Mouse (Mus musculus) thymus, postnatal 36 days (tissue): ENCODE results near the gene Csnk1e.
"Not testable (repeated sequence)": the region's sequence is repeated elsewhere in the genome, so short reads cannot be mapped to it uniquely, and the experiment has no call there.

Source experiments
- DNase-seq, 2 experiments: peaks; one replicate each; pipeline ENCODE4 v3.0.0; 2022; ENCODE audit warnings: mixed read lengths in 2 of 2

The Csnk1e gene

GRCm38 (mm10) chr15:79455106-79455810, at the start of gene Csnk1e:
TSS of gene Csnk1e (minus strand) at chr15:79455566.
- DNase-seq: peak; percentile 60 to 67

GRCm38 (mm10) chr15:79504707-79505452, 49.5 kb upstream of the Csnk1e start, which contains the start of gene Kcnj4:
TSS of gene Kcnj4 (minus strand) at chr15:79505241.
- DNase-seq: no peak

- DNase-seq: no peak
Observed at GRCm38 (mm10) chr15:79503438-79503837, 48.1 kb upstream of the Csnk1e start.

- DNase-seq: no peak
Observed at GRCm38 (mm10) chr15:79502891-79503341, 47.5 kb upstream of the Csnk1e start.

GRCm38 (mm10) chr15:79500110-79500509, 44.7 kb upstream of the Csnk1e start:
- DNase-seq: no peak

- no peak for DNase-seq
Observed at GRCm38 (mm10) chr15:79493527-79493926, 38.2 kb upstream of the Csnk1e start.

- DNase-seq: no peak
Observed at GRCm38 (mm10) chr15:79489463-79489862, 34.1 kb upstream of the Csnk1e start.

GRCm38 (mm10) chr15:79481181-79481688, 25.9 kb upstream of the Csnk1e start:
- no peak for DNase-seq

- DNase-seq: no peak
Observed at GRCm38 (mm10) chr15:79477227-79477626, 21.9 kb upstream of the Csnk1e start.

GRCm38 (mm10) chr15:79473638-79474355, 18.4 kb upstream of the Csnk1e start:
- no peak for DNase-seq

- peak in 1 of 2 experiments; percentile 16 for DNase-seq
Observed at GRCm38 (mm10) chr15:79473042-79473441, 17.7 kb upstream of the Csnk1e start.

GRCm38 (mm10) chr15:79471095-79471494, 15.7 kb upstream of the Csnk1e start:
- DNase-seq: no peak

- no peak for DNase-seq
Observed at GRCm38 (mm10) chr15:79470583-79470982, 15.2 kb upstream of the Csnk1e start.

- DNase-seq: no peak
Observed at GRCm38 (mm10) chr15:79469577-79469976, 14.2 kb upstream of the Csnk1e start.

GRCm38 (mm10) chr15:79466601-79467286, 11.4 kb upstream of the Csnk1e start:
- peak; percentile 80 to 84 for DNase-seq

GRCm38 (mm10) chr15:79456546-79456945, 1.2 kb upstream of the Csnk1e start:
- no peak for DNase-seq

GRCm38 (mm10) chr15:79456104-79456503, 738 bp upstream of the Csnk1e start:
- not testable (repeated sequence) for DNase-seq

GRCm38 (mm10) chr15:79453831-79454230, 1.5 kb downstream of the Csnk1e start:
- no peak for DNase-seq

- DNase-seq: no peak
Observed at GRCm38 (mm10) chr15:79448041-79448440, 7.3 kb downstream of the Csnk1e start.

GRCm38 (mm10) chr15:79445786-79446654, 9.3 kb downstream of the Csnk1e start:
- DNase-seq: no peak

- DNase-seq: no peak
Observed at GRCm38 (mm10) chr15:79443856-79444410, 11.4 kb downstream of the Csnk1e start.
